Mouse (Mus musculus) spleen, postnatal 10 days (tissue): Measurements from ENCODE around the gene Slfn8.
A peak's percentile ranks its signal among the peaks of the same experiment; 100 is the strongest.
"Not testable (repeated sequence)": the region's sequence is repeated elsewhere in the genome, so short reads cannot be mapped to it uniquely, and the experiment has no call there.

ENCODE experiments used
- DNase-seq, 2 experiments: peaks; one replicate each; pipeline ENCODE4 v3.0.0; 2021 to 2022; ENCODE audit warnings: low spot score in 2 of 2

The Slfn8 gene

GRCm38 (mm10) chr11:83020621-83021020, at the start of gene Slfn8:
Gene Slfn8, minus strand, starts transcription at chr11:83020810.
- DNase-seq, result peak in 1 of 2 experiments; percentile 53

- peak; percentile 9 to 54 for DNase-seq
Observed at GRCm38 (mm10) chr11:83067982-83068694, 47.5 kb upstream of the Slfn8 start.

- DNase-seq, result peak in 1 of 2 experiments; percentile 55
Observed at GRCm38 (mm10) chr11:83066640-83067531, 46.3 kb upstream of the Slfn8 start.

- DNase-seq, result no peak
Observed at GRCm38 (mm10) chr11:83065441-83066344, 45.1 kb upstream of the Slfn8 start.

- no peak for DNase-seq
Observed at GRCm38 (mm10) chr11:83064946-83065345, 44.3 kb upstream of the Slfn8 start, which contains the start of gene Slfn2. Gene Slfn2, plus strand, starts transcription at chr11:83065112.

GRCm38 (mm10) chr11:83063941-83064349, 43.3 kb upstream of the Slfn8 start:
- DNase-seq, result peak in 1 of 2 experiments; percentile 14

GRCm38 (mm10) chr11:83063126-83063525, 42.5 kb upstream of the Slfn8 start:
- peak in 1 of 2 experiments; percentile 8 for DNase-seq

- DNase-seq, result no peak
Observed at GRCm38 (mm10) chr11:83061806-83062205, 41.2 kb upstream of the Slfn8 start.

GRCm38 (mm10) chr11:83060412-83061020, 39.9 kb upstream of the Slfn8 start:
- no peak for DNase-seq

- DNase-seq, result peak; percentile 46 to 77
Observed at GRCm38 (mm10) chr11:83057863-83058262, 37.3 kb upstream of the Slfn8 start.

GRCm38 (mm10) chr11:83045642-83046041, 25.0 kb upstream of the Slfn8 start:
- no peak for DNase-seq

GRCm38 (mm10) chr11:83043891-83044290, 23.3 kb upstream of the Slfn8 start:
- no peak for DNase-seq

GRCm38 (mm10) chr11:83041000-83041399, 20.4 kb upstream of the Slfn8 start:
- DNase-seq, result no peak

GRCm38 (mm10) chr11:83040325-83040724, 19.7 kb upstream of the Slfn8 start:
- peak in 1 of 2 experiments; percentile 32 for DNase-seq

- no peak for DNase-seq
Observed at GRCm38 (mm10) chr11:83039796-83040195, 19.2 kb upstream of the Slfn8 start.

GRCm38 (mm10) chr11:83039156-83039555, 18.5 kb upstream of the Slfn8 start:
- no peak for DNase-seq

- DNase-seq, result not testable (repeated sequence)
Observed at GRCm38 (mm10) chr11:83038686-83039085, 18.1 kb upstream of the Slfn8 start.

GRCm38 (mm10) chr11:83019561-83020519, 770 bp downstream of the Slfn8 start:
- DNase-seq, result not testable (repeated sequence)

- no peak for DNase-seq
Observed at GRCm38 (mm10) chr11:83016093-83016492, 4.5 kb downstream of the Slfn8 start.

- no peak for DNase-seq
Observed at GRCm38 (mm10) chr11:83013356-83013755, 7.3 kb downstream of the Slfn8 start.
